Mouse (Mus musculus) Patski (cell line): ENCODE results near the gene Ros1. TPM values are rescaled to one million over a fixed set of nuclear protein-coding genes. Genes with fewer than 3 reads are reported as not detected.

Source experiments
- ATAC-seq: fragments of 100-300 bp; one replicate; pipeline ENCODE4 v1.8.0; 2021
- CTCF ChIA-PET: fragments of 350-600 bp; sonication (Branson Sonifier 250); formaldehyde crosslinking; loops from one replicate; lab custom pipeline; 2022; ENCODE audit warnings: inconsistent platforms; lab: Charles Lee
- POLR2A ChIA-PET: fragments of 350-600 bp; sonication (Branson Sonifier 250); formaldehyde crosslinking; loops from one replicate; lab custom pipeline; 2022; ENCODE audit warnings: antibody characterized with exemption, inconsistent platforms; lab: Charles Lee
- DNase-seq: peaks from one replicate; pipeline ENCODE4 v3.0.0-alpha.2; 2011; ENCODE audit warnings: low read depth, low spot score
- H3K27me3 ChIP-seq: fragments of 371-371 bp; one replicate; pipeline ENCODE4 v1.5.1; 2021
- CTCF ChIP-seq: fragments of 100-300 bp; IDR thresholded peaks from one replicate; pipeline ENCODE4 v1.5.1; 2021
- in situ Hi-C: fragments of 300-500 bp; cut with MboI; formaldehyde crosslinking; loops from 3 replicates; pipeline ENCODE4 v1.11.1; 2018; ENCODE audit warnings: low pct_unique_long_range_greater_than_20kb, mixed read lengths
- polyA plus RNA-seq: library from polyadenylated mRNA; unstranded; gene quantifications from one replicate; pipeline ENCODE4 v1.2.3, GENCODE M21; 2021

Gene Ros1
- polyA plus RNA-seq, 1 experiment from 2014 or later = 0.03 TPM

- ATAC-seq = no peak
- no peak for DNase-seq
- ChIA-PET POLR2A (no interaction called here), CTCF (interaction anchor here (1.2 kb wide), 1 partner anchor 13 kb away, joined by 4 read pairs; no protein-coding TSS in a partner anchor)
- in situ Hi-C loops = no loop called here
- H3K27me3 ChIP-seq = peaks cover 17% of the 10 kb centered on the region
- TF ChIP-seq CTCF = no peak
Measured at GRCm38 (mm10) chr10:52160604-52161003, 34.4 kb downstream of the Ros1 start.

GRCm38 (mm10) chr10:52159704-52160103, 35.3 kb downstream of the Ros1 start:
- ChIA-PET CTCF (no interaction called here), POLR2A (no interaction called here)
- TF ChIP-seq CTCF = no peak
- no peak for DNase-seq
- in situ Hi-C loops = no loop called here
- no peak for ATAC-seq
- peaks cover 17% of the 10 kb centered on the region for H3K27me3 ChIP-seq

GRCm38 (mm10) chr10:52133354-52134074, 61.5 kb downstream of the Ros1 start:
- POLR2A ChIA-PET = no interaction called here
- in situ Hi-C loops = no loop called here
- CTCF ChIA-PET = interaction anchor here (1.5 kb wide), 1 partner anchor 11 kb away, joined by 3 read pairs; no protein-coding TSS in a partner anchor
- peaks cover 26% of the 10 kb centered on the region for H3K27me3 ChIP-seq
- ATAC-seq = no peak
- TF ChIP-seq CTCF = no peak
- no peak for DNase-seq

- ChIA-PET CTCF (interaction anchor here (1.1 kb wide), 1 partner anchor 16 kb away, joined by 4 read pairs; no protein-coding TSS in a partner anchor), POLR2A (interaction anchor here (0.6 kb wide), 1 partner anchor 401 kb away, joined by 4 read pairs; no protein-coding TSS in a partner anchor)
- no peak for TF ChIP-seq CTCF
- H3K27me3 ChIP-seq = peaks cover 28% of the 10 kb centered on the region
- ATAC-seq (no peak), DNase-seq (no peak)
- in situ Hi-C loops = no loop called here
Measured at GRCm38 (mm10) chr10:52130762-52131161, 64.3 kb downstream of the Ros1 start.

GRCm38 (mm10) chr10:52128874-52129412, 66.1 kb downstream of the Ros1 start:
- DNase-seq (no peak), ATAC-seq (no peak)
- in situ Hi-C loops = no loop called here
- POLR2A ChIA-PET = no interaction called here
- TF ChIP-seq CTCF = peak; percentile 51
- CTCF ChIA-PET = no interaction called here
- H3K27me3 ChIP-seq = peaks cover 31% of the 10 kb centered on the region

- in situ Hi-C loops = loop anchor here (10.0 kb wide), 1 partner anchor 279 kb away; the partner anchor contains the start of genes Gopc and Nepn
- POLR2A ChIA-PET = no interaction called here
- DNase-seq = no peak
- ATAC-seq = peak; percentile 76
- CTCF ChIA-PET = no interaction called here
- TF ChIP-seq CTCF = peak; percentile 69
- H3K27me3 ChIP-seq = peaks cover 19% of the 10 kb centered on the region
Measured at GRCm38 (mm10) chr10:52106164-52106757, 88.8 kb downstream of the Ros1 start.

GRCm38 (mm10) chr10:52101273-52101672, 93.8 kb downstream of the Ros1 start:
- in situ Hi-C loops = loop anchor here (10.0 kb wide), 1 partner anchor 284 kb away; the partner anchor contains the start of genes Gopc and Nepn
- DNase-seq (no peak), ATAC-seq (no peak)
- CTCF ChIA-PET = interaction anchor here (1.0 kb wide), 1 partner anchor 16 kb away, joined by 3 read pairs; no protein-coding TSS in a partner anchor
- TF ChIP-seq CTCF = no peak
- POLR2A ChIA-PET = no interaction called here
- H3K27me3 ChIP-seq = peaks cover 9% of the 10 kb centered on the region

GRCm38 (mm10) chr10:52092181-52092580, 102.9 kb downstream of the Ros1 start:
- POLR2A ChIA-PET = no interaction called here

GRCm38 (mm10) chr10:52086681-52087080, 108.4 kb downstream of the Ros1 start:
- ATAC-seq = no peak
- ChIA-PET CTCF (no interaction called here), POLR2A (no interaction called here)
- no peak for TF ChIP-seq CTCF
- DNase-seq = no peak
- in situ Hi-C loops = no loop called here
- no peaks in the 10 kb centered on the region for H3K27me3 ChIP-seq

More at GRCm38 (mm10) chr10:52092181-52092580, 102.9 kb downstream of the Ros1 start:
- in situ Hi-C loops = no loop called here
- CTCF ChIA-PET = interaction anchor here (0.9 to 1.3 kb wide), 2 partner anchors 20 to 33 kb away, joined by 3 read pairs; no protein-coding TSS in a partner anchor
- H3K27me3 ChIP-seq = peaks cover 24% of the 10 kb centered on the region
- DNase-seq = no peak
- ATAC-seq = no peak
- TF ChIP-seq CTCF = no peak

GRCm38 (mm10) chr10:52072482-52072881, 122.6 kb downstream of the Ros1 start:
- CTCF ChIA-PET = interaction anchor here (0.6 to 2.3 kb wide), 15 partner anchors 9 to 309 kb away, joined by 3 to 7 read pairs (median 3); no protein-coding TSS in a partner anchor
- peak; percentile 24 for DNase-seq
- no peaks in the 10 kb centered on the region for H3K27me3 ChIP-seq
- peak; percentile 54 for ATAC-seq
- in situ Hi-C loops = loop anchor here (5.0 kb wide), 1 partner anchor 275 kb away; no protein-coding TSS in a partner anchor
- TF ChIP-seq CTCF = peak; percentile 76
- POLR2A ChIA-PET = no interaction called here
